Mouse (Mus musculus) cerebellum, adult 11-12 months (tissue): ENCODE measurements around the gene Cacna1g.

Source experiments
- DNase-seq: peaks from one replicate; pipeline ENCODE4 v3.0.0; 2022

The Cacna1g gene

GRCm38 (mm10) chr11:94473707-94474543, at the start of gene Cacna1g:
TSS of gene Cacna1g (minus strand) at chr11:94474198.
- DNase-seq = peak; percentile 83

DNA sequence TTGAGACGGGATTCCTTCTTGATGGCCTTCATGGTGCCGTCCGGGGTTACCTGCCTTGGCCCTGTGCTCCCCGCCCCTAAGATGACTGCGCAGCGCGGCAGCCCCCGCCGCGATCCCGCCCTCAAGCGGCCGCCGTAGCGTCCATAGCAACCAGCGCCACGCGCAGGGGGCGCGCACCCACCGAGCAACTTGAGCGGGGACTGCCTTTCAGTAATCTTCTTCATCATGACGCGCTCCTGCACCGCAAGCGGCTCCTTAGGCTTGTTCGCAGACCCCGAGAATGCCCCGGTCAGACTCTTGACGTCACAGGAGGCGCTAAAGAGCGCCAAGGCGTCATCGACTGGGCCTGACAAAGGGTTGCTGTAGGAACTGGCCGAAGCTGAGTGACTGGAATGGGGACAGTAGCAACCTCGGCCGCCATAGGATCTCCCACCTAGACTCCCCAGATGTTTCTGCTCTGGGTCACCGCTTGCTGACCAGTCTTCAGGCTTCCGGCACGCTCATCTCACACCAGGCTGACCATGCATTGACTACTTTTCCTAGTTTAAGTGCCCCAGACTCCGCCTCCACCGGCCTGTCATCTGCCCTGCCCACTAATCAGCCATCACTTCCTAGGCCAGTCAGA, 47.3 kb upstream of the Cacna1g start, which contains the start of gene Mycbpap:
Gene Mycbpap, minus strand, starts transcription at position 524 of the 625 bp plus-strand sequence.
- DNase-seq = peak; percentile 69

DNA sequence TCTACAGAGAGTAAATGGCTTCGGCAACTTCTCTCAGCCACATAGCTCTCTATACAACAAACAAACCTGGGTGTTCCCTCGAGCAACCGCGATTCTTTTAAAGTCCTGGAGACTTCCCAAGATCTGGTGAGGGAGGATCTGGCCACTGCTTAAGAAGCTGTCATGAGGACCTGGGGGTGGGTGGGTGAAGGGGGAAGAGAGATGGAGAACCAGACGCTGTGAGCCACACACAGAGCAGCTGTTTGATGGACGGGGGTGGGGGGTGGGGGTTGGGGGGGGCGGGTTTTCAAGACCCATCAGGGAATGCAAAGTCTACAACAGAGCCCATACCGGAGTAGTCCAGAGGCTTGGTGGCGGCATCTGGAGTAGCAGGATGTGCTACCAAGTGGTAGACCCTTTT, 39.5 kb upstream of the Cacna1g start:
- no peak for DNase-seq

GRCm38 (mm10) chr11:94508976-94509375, 35.0 kb upstream of the Cacna1g start:
- DNase-seq = no peak

DNA sequence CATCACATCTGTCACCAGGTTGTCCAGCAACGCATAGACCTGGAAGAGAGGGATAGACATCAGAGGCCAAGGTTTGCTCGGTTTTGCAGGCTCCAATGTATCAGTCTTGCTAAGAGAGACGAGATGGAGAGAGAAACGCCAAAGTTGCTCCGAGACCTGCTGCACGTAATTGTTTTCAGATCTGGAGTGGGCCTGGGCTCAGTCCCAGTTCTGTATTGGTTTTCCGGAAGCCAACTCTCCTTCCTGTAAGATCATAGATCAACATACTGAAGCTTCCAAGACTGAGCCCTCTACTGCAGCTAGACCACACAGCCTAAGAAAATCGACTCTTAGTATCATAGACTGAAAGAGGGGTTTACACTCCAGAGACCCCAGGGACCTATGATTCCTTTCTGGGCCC, 27.5 kb upstream of the Cacna1g start:
- no peak for DNase-seq

DNA sequence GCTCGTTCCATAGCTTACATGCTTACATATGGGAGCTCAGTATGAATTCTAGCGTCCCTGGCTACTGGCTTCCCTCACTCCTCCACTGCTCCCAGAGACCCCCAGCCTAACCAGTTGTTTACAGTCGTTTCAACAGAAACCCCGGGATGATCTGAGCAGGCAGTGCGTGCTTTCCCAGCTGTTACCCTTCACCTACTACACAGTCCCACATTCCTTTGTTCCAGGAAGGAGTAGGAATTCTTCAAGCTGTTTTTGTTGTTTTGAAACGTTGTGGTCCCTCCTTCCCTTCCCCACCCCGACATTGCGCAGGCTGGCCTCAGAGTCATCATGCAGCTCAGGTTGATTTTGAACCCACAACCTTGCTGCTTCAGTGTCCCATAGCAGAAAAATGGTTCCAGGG, 26.4 kb upstream of the Cacna1g start:
- no peak for DNase-seq

DNA sequence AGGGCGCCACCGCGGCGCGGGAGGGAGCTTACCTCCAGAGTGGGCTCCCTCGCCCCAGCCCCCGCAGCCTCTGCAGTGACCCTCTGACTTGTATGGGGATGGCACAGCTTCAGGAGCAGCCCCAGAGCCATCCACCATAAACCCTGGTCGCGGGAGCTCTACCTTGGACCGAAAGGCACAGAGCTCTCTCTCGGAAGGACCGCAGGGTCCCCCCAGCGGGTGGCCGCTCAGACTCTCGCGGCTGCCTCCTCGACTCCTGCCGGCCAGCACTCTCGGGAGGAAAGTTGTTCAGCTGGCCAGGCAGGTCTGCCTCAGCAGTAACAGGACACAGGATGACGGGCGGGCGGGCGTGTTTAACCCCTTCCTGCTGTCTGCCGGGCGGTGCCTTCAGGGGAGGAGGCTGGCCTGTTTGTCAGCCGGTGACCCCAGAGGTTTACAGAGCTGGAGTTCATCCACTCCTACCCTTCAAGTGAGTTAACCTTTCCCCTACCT, 25.7 kb upstream of the Cacna1g start, which contains the start of gene Epn3:
Gene Epn3, minus strand, starts transcription at position 314 of the 492 bp plus-strand sequence.
- DNase-seq = peak; percentile 74

DNA sequence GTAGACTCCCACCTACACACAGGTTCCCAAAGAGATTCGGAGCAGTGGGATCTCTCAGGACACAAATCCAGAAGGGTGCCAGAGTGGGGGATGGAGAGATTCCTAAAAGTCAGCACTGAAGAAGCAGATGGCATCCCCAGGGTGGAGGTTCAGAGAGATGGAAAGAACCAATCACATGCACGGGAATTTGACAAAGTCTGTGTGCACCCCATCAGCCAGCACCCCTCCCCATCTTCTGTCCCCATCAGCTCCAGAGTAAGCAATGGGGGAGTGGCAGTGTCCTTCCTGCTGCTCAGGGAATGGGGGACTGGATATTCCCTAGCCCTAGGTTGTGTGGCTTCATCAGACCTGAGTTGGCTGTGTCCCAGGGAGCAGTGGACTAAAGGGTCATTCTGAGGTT, 25.0 kb upstream of the Cacna1g start:
- DNase-seq = peak; percentile 92

- DNase-seq = peak; percentile 82
Measured at GRCm38 (mm10) chr11:94498093-94498996, 24.3 kb upstream of the Cacna1g start.

DNA sequence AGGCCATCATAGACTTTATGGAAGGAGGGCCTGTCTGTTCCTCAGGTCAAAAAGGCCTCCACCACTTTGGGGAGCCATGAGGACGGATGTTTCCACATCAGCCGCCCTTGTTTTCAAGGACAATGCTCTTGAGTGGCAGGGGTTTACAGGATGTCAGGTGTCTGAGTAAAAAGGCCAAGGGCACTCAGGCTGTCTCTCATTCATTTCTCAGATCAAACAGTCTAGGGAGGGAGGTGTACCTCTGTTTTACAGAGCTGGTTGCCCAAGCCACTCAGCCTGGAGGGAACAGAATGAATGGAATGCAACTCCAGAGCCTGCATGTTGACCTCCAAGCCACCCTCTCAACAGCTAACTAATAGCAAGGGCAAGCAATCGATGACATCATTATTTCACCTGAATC, 21.4 kb upstream of the Cacna1g start:
- no peak for DNase-seq

GRCm38 (mm10) chr11:94491749-94492099, 17.7 kb upstream of the Cacna1g start:
- peak; percentile 26 for DNase-seq

DNA sequence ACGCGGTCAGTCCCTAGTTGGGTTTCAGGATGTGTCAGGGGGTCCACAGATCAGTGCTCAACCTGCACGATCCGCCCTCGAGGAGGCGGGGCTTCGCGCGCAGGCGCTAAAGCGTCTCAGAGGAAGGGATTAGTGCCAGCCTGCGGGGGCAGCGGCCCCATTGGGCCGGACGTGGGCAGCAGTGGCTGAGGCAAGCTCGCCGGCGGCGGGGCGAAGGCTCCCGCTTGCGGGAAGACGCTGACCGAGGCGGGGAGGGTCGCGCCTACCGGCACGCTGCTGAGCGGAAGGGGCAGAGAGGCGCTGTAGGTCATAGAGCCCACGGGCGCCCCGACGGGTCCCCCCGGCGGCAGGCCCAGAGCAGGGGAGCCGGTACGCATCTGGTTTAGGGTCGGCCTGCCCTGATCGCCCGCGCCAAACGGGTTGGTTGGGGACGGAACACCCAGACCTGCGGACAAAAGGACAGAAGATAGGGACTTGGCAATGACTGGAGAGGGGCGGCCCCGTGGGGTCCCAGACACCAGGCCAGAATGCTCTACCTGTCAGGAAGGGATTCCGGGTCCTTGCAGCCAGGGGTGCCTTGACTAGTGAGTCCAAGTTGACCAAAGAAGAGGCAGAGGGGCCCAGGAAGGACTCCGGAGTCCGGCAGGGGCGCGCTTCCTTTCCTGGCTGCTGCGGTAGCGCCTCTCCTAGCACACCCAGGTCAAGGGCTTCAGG, 17.2 kb upstream of the Cacna1g start:
- peak; percentile 43 for DNase-seq

DNA sequence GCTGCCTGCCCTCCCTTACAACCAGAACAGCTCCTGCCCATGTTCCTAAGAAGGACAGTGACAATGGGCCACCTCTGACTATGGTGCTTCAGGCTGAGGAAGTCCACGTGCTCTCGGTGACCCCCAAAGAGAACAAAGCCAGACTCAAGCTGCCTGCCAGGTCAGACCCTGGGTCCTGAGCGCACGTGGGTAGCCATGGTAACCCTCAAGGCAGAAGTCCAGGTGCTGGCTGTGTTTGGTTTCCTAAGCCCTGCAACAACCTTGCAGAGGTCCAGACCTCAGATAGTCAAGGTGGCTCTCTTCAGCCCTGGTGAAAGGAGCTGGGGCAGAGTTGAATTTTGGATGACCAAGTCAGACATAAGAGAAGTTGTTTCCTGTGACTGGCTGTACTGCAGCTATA, 15.7 kb upstream of the Cacna1g start:
- peak; percentile 23 for DNase-seq

DNA sequence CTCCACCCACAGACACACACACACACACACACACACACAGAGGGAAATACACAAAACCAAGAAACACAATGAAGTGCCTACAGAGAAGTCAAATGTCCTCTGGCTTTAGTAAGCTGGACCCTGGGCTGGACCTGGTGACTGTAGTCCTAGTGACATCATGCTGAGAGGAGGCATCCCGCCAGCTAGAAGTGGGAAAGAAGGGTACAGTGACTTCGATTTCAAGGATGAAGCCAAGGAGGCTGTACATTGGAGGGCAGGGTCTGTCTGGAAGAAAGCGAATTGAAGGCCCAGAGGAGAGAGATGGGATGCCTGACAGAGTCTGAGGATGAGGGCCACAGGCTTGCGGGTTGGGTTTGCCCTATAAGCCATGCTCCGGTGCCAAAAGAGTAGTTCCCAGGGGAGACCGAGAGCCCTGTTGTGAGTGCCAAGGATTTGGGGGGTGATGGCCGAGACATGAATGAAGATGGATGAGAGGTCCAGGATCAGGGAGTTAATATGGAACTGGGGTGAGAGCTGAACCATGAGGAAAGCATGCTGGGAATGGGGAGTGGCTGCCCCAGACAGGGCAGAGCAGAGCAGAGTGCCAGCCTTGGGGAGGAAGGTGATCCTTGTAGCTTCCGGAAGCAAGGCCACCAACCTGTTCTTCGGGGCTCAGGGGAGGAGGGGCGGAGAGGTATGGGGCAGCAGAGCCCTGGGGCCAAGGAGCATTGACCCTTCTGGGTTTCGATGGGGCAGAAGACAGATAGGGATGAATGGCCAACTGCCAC, 15.0 kb upstream of the Cacna1g start:
- peak; percentile 42 for DNase-seq

DNA sequence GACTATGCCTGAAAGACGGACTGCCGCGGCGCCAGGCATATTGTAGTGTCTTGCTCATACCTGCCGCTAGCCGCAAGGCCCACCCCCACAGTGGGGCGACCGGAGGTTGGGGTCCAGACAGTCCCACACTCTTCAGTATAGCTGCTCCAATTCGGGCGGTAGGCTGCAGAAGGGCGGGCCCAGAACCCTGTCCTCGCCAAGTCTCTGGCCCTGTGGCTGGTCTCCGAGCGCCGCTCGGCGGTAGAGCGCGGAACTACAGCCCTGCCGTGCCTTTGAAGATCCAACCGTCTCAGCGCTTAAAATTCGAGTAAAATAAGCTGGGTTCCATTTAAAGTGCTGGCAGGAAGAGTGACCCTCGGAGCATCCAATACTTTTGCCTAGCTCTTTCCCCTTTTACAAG, 12.0 kb upstream of the Cacna1g start, which contains the start of gene Spata20:
Gene Spata20, minus strand, starts transcription at position 179 of the 400 bp plus-strand sequence.
- DNase-seq = peak; percentile 87

DNA sequence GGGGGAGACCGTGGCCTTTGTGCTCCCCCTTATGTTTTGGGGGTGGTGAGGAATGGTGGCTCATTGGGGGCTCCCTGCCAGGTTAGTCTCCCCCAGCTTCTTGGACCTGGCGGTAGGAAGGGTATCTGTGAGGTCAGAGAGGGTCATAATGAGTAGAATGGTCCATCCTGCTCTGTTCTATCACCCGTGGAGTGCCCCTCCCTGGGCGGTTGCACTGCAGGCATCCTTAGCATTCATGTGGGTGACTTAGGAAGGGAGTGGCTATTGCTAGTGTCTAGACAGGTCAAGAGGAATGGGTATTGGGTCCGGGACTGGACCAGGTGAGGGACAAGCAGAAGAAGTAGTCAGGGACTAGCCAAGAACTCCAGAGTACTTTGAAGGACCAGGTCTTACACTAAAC, 11.2 kb upstream of the Cacna1g start:
- no peak for DNase-seq

GRCm38 (mm10) chr11:94484636-94485035, 10.6 kb upstream of the Cacna1g start:
- DNase-seq = no peak

GRCm38 (mm10) chr11:94483921-94484320, 9.9 kb upstream of the Cacna1g start:
- DNase-seq = peak; percentile 72

DNA sequence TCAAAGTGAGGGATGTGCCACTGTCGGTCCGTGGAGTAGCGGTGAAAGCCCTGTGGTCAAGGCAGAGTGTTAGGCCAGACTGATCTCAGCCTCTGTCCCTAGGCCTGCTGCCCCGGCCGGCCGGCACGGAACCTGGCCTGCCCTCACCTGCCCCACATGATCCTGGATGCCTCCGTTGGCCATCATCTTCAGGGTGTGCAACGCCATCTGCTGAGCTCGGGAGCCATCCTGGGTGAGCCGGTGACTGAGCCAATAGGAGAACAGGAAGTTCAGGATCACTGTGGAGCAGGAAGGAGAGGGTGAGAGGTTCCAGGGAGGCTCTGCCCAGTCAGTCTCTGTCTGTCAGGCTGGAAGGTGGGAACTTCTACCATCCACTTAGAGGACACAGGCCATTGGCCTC, 9.4 kb upstream of the Cacna1g start:
- peak; percentile 92 for DNase-seq

DNA sequence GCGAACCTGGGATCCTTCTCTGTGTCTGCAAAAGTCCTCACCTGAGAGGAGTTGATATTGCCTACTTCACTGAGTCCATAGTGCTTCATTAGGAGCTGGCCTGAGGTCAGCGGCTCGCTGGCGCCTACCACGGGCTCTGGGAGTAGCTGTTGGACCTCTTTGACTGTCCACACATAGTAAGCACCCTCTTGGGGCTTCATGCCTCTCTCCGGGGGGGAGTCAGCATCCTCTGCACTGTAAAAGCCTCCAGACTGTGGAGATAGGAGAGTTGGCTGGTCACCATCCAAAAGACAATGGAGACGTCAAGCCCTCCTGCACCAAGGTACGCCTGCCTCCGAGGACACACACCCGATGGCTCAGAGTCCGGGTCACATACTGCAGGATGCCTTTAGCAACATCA, 8.7 kb upstream of the Cacna1g start:
- peak; percentile 66 for DNase-seq

DNA sequence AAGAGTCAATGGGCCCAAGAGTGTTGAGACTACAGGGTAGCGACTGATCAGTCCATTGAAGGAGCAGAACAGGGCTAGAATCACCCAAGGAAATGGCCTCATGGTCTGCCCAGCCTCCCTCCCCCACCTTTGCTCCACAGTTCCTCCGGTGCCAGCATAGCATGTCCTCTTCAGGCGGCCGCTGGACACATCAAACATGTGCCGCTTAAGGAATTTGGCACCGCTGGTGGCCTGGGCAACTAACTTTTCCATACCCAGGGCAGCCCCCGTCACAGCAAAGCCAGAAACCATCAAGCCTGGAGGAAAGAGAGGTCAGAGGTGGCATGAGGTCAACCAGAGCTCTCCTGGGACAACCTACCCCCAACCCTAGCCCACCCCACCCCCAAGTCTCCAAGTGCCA, 8.0 kb upstream of the Cacna1g start:
- DNase-seq = no peak
